Mouse (Mus musculus): Measurements from ENCODE around the gene Gpr21. TPM values are rescaled to one million over a fixed set of nuclear protein-coding genes. Genes with fewer than 3 reads are reported as not detected.

Gene Gpr21
- 5.4 and 5.9 TPM in 2 replicates for total RNA-seq (2014; fragmentation: Nextera tagmentation)
- 2.2 and 2.5 TPM in 2 replicates for total RNA-seq (2017)
- polyA plus RNA-seq (2012): not detected in 2 replicates

GRCm38 (mm10) chr2:37516030-37516710 is at the start of gene Gpr21:
Gene Gpr21, plus strand, starts transcription at chr2:37516332.
- Histone ChIP-seq H3K27me3 (ENCODE audit: insufficient read depth, low read length) (no peaks in the 10 kb centered on the region), H3K36me3 (replicated peaks) (peaks cover 45% of the 10 kb centered on the region), H3K4me3 (ENCODE audit: low read depth, low read length) (no peak within 1 kb of the TSS), H3K4me1 (ENCODE audit: insufficient read depth, low read depth, low read length) (peaks cover 3% of the 10 kb centered on the region; the same call in 1 of the 2 replicates), H3K9me3 (replicated peaks) (no peaks in the 10 kb centered on the region)
- TF ChIP-seq CTCF (IDR thresholded peaks at IDR 0.05; ENCODE audit: low read depth, low read length) (no peak), POLR2AphosphoS5 (IDR thresholded peaks at IDR 0.05; ENCODE audit: insufficient replicate concordance, low read depth, low read length) (no peak)
- DNase-seq (ENCODE audit: low spot score) (no peak), ATAC-seq (ENCODE audit: extremely low read depth, insufficient number of reproducible peaks, low FRiP score, poor library complexity, severe bottlenecking) (no peak)

- ATAC-seq (ENCODE audit: extremely low read depth, insufficient number of reproducible peaks, low FRiP score, poor library complexity, severe bottlenecking): peak; percentile 45
Observed at GRCm38 (mm10) chr2:37479559-37479958, 36.6 kb upstream of the Gpr21 start.

GRCm38 (mm10) chr2:37480039-37480438 is 36.1 kb upstream of the Gpr21 start:
- ATAC-seq (ENCODE audit: extremely low read depth, insufficient number of reproducible peaks, low FRiP score, poor library complexity, severe bottlenecking) (peak; percentile 75), DNase-seq (ENCODE audit: low spot score) (no peak)
- peaks cover 39% of the 10 kb centered on the region for H3K36me3 ChIP-seq (replicated peaks)

More at GRCm38 (mm10) chr2:37479559-37479958, 36.6 kb upstream of the Gpr21 start:
- no peak for DNase-seq (ENCODE audit: low spot score)
- TF ChIP-seq TAL1 (conservative IDR thresholded peaks at IDR 0.05; ENCODE audit: low read depth, low read length): no peak
- no peaks in the 10 kb centered on the region for H3K27me3 ChIP-seq (ENCODE audit: insufficient read depth, low read length)
- peaks cover 22% of the 10 kb centered on the region for H3K4me1 ChIP-seq (ENCODE audit: insufficient read depth, low read depth, low read length)
- peaks cover 37% of the 10 kb centered on the region for H3K36me3 ChIP-seq (replicated peaks)
- peaks cover 4% of the 10 kb centered on the region for H3K9me3 ChIP-seq (replicated peaks)
- H3K4me3 ChIP-seq (ENCODE audit: low read depth, low read length): no peak overlapping the region

GRCm38 (mm10) chr2:37484165-37484564 is 32.0 kb upstream of the Gpr21 start:
- H3K36me3 ChIP-seq (replicated peaks): peaks cover 37% of the 10 kb centered on the region
- H3K9me3 ChIP-seq (replicated peaks): no peaks in the 10 kb centered on the region
- peaks cover 35% of the 10 kb centered on the region for H3K4me1 ChIP-seq (ENCODE audit: insufficient read depth, low read depth, low read length)
- DNase-seq (ENCODE audit: low spot score) (no peak), ATAC-seq (ENCODE audit: extremely low read depth, insufficient number of reproducible peaks, low FRiP score, poor library complexity, severe bottlenecking) (no peak)
- H3K4me3 ChIP-seq (ENCODE audit: low read depth, low read length): no peak overlapping the region
- H3K27me3 ChIP-seq (ENCODE audit: insufficient read depth, low read length): no peaks in the 10 kb centered on the region
- TF ChIP-seq CTCF (IDR thresholded peaks at IDR 0.05; ENCODE audit: low read depth, low read length) (no peak), GATA2 (IDR thresholded peaks at IDR 0.05; ENCODE audit: borderline replicate concordance, low read depth, low read length) (no peak), TAL1 (conservative IDR thresholded peaks at IDR 0.05; ENCODE audit: low read depth, low read length) (no peak), GATA1 (IDR thresholded peaks at IDR 0.05; ENCODE audit: borderline replicate concordance, low read length) (no peak), POLR2AphosphoS5 (IDR thresholded peaks at IDR 0.05; ENCODE audit: insufficient replicate concordance, low read depth, low read length) (no peak)

More at GRCm38 (mm10) chr2:37480039-37480438, 36.1 kb upstream of the Gpr21 start:
- TF ChIP-seq TAL1 (conservative IDR thresholded peaks at IDR 0.05; ENCODE audit: low read depth, low read length) (peak; percentile 76), GATA1 (IDR thresholded peaks at IDR 0.05; ENCODE audit: borderline replicate concordance, low read length) (no peak)
- peaks cover 4% of the 10 kb centered on the region for H3K9me3 ChIP-seq (replicated peaks)
- no peak overlapping the region for H3K4me3 ChIP-seq (ENCODE audit: low read depth, low read length)
- H3K4me1 ChIP-seq (ENCODE audit: insufficient read depth, low read depth, low read length): peaks cover 25% of the 10 kb centered on the region
- no peaks in the 10 kb centered on the region for H3K27me3 ChIP-seq (ENCODE audit: insufficient read depth, low read length)

- no peaks in the 10 kb centered on the region for H3K27me3 ChIP-seq (ENCODE audit: insufficient read depth, low read length)
- ATAC-seq (ENCODE audit: extremely low read depth, insufficient number of reproducible peaks, low FRiP score, poor library complexity, severe bottlenecking): no peak
- TF ChIP-seq GATA1 (IDR thresholded peaks at IDR 0.05; ENCODE audit: borderline replicate concordance, low read length): no peak
- no peak overlapping the region for H3K4me3 ChIP-seq (ENCODE audit: low read depth, low read length)
- no peak for DNase-seq (ENCODE audit: low spot score)
- no peaks in the 10 kb centered on the region for H3K9me3 ChIP-seq (replicated peaks)
- H3K36me3 ChIP-seq (replicated peaks): peaks cover 46% of the 10 kb centered on the region
- H3K4me1 ChIP-seq (ENCODE audit: insufficient read depth, low read depth, low read length): peaks cover 35% of the 10 kb centered on the region
Observed at GRCm38 (mm10) chr2:37485370-37485769, 30.8 kb upstream of the Gpr21 start.

GRCm38 (mm10) chr2:37486408-37486807 is 29.7 kb upstream of the Gpr21 start:
- peaks cover 30% of the 10 kb centered on the region for H3K4me1 ChIP-seq (ENCODE audit: insufficient read depth, low read depth, low read length)
- H3K36me3 ChIP-seq (replicated peaks): peaks cover 49% of the 10 kb centered on the region
- DNase-seq (ENCODE audit: low spot score) (no peak), ATAC-seq (ENCODE audit: extremely low read depth, insufficient number of reproducible peaks, low FRiP score, poor library complexity, severe bottlenecking) (no peak)
- TF ChIP-seq GATA2 (IDR thresholded peaks at IDR 0.05; ENCODE audit: borderline replicate concordance, low read depth, low read length): no peak
- TF ChIP-seq POLR2AphosphoS5 (IDR thresholded peaks at IDR 0.05; ENCODE audit: insufficient replicate concordance, low read depth, low read length): no peak
- no peak for TF ChIP-seq TAL1 (conservative IDR thresholded peaks at IDR 0.05; ENCODE audit: low read depth, low read length)
- TF ChIP-seq GATA1 (IDR thresholded peaks at IDR 0.05; ENCODE audit: borderline replicate concordance, low read length): no peak
- TF ChIP-seq CTCF (IDR thresholded peaks at IDR 0.05; ENCODE audit: low read depth, low read length): no peak
- H3K27me3 ChIP-seq (ENCODE audit: insufficient read depth, low read length): no peaks in the 10 kb centered on the region
- no peak overlapping the region for H3K4me3 ChIP-seq (ENCODE audit: low read depth, low read length)
- H3K9me3 ChIP-seq (replicated peaks): no peaks in the 10 kb centered on the region

GRCm38 (mm10) chr2:37488956-37489355 is 27.2 kb upstream of the Gpr21 start:
- H3K4me1 ChIP-seq (ENCODE audit: insufficient read depth, low read depth, low read length): peaks cover 16% of the 10 kb centered on the region; the same call in 1 of the 2 replicates
- ATAC-seq (ENCODE audit: extremely low read depth, insufficient number of reproducible peaks, low FRiP score, poor library complexity, severe bottlenecking) (no peak), DNase-seq (ENCODE audit: low spot score) (no peak)
- H3K27me3 ChIP-seq (ENCODE audit: insufficient read depth, low read length): no peaks in the 10 kb centered on the region
- H3K36me3 ChIP-seq (replicated peaks): peaks cover 56% of the 10 kb centered on the region
- no peaks in the 10 kb centered on the region for H3K9me3 ChIP-seq (replicated peaks)
- TF ChIP-seq POLR2AphosphoS5 (IDR thresholded peaks at IDR 0.05; ENCODE audit: insufficient replicate concordance, low read depth, low read length) (no peak), CTCF (IDR thresholded peaks at IDR 0.05; ENCODE audit: low read depth, low read length) (no peak), GATA2 (IDR thresholded peaks at IDR 0.05; ENCODE audit: borderline replicate concordance, low read depth, low read length) (no peak), GATA1 (IDR thresholded peaks at IDR 0.05; ENCODE audit: borderline replicate concordance, low read length) (no peak), TAL1 (conservative IDR thresholded peaks at IDR 0.05; ENCODE audit: low read depth, low read length) (no peak)
- no peak overlapping the region for H3K4me3 ChIP-seq (ENCODE audit: low read depth, low read length)

All from G1E (cell line).